Mouse (Mus musculus): ENCODE results near the gene Gm20777.
"Not testable (repeated sequence)": the region's sequence is repeated elsewhere in the genome, so short reads cannot be mapped to it uniquely, and the experiment has no call there.

Gene Gm20777

DNA sequence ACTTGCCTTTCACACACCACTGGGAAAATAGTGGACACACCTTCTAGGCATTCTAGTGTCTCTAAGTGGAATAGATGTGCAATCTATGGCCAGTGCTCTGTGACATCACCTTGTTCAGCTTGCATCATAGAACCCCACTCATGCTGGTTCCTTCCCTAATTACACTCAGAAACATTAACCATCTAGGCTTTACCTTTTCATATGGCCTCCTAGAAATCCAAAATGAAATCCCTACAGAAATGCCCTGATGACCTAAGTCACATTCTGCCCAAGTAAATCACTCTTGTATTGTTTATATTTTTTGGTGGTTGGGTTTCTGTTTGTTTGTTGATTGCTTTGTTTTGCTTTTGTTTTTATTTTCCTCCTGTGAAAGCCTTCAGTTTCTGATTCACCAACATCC lies at the start of gene Gm20777:
Gm20777 (minus strand) TSS at position 101 of the 400 bp plus-strand sequence.
- DNase-seq (ENCODE audit: low spot score in 2 of 2): not testable (repeated sequence)

DNA sequence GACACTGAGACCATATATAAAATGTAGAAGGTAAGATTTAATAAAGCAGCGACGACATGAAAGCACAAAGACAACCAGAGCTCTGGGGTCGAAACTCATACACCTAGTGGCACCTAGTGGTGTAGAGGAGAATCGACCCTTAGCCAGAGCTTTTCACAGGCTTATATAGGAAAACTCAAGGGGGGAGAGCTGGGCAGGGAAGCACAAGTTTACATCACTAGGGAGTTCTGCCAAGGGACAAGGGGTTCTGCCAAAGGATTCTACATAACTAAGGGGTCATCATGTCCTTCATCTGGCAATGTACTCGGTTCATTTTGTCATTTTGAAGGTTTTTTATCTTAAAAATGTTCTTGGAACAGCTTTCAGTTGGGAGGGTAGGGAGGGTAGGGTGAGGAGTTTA lies 42.7 kb downstream of the Gm20777 start:
- DNase-seq (ENCODE audit: low spot score in 2 of 2): peak; percentile 68 to 76

DNA sequence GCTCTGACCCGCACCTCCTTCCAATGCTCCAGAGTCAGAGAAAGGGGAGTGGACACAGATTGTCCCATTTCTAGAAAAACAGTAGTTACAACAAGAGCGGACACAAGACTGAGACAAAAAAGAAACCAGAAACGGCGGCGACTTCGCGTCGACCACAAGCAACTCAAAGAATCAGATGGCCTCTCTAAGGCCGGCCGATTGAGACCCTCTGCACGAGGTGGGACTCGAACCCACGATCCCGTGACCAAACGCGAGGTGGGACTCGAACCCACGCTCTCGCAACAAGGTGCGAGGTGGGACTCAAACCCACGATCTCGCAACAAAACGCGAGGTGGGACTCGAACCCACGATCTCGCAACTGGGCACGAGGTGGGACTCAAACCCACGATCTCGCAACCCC lies 43.5 kb downstream of the Gm20777 start:
- peak; percentile 14 to 55 for DNase-seq (ENCODE audit: low spot score in 2 of 2)

DNA sequence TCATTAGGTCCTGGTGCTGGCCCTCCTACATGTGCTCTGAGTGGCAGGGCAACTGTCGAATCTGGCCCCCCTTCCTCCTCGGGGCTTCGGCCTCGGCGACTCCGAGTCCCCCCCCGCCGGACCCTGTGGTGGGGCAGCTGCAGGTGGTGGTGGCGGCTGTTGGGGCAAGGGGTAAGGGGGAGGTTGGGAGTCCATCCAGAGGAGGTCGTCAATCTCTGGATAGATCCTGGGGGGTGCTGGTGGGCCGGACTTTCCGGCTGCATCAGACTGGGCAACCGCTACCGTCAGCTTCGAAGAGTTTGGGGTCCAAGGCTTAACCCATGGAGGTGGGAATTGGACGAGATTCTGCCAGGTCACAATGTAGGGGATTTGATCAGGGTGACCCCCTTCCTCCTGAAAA lies 44.0 kb downstream of the Gm20777 start:
- DNase-seq (ENCODE audit: low spot score in 2 of 2): peak; percentile 18 to 59

DNA sequence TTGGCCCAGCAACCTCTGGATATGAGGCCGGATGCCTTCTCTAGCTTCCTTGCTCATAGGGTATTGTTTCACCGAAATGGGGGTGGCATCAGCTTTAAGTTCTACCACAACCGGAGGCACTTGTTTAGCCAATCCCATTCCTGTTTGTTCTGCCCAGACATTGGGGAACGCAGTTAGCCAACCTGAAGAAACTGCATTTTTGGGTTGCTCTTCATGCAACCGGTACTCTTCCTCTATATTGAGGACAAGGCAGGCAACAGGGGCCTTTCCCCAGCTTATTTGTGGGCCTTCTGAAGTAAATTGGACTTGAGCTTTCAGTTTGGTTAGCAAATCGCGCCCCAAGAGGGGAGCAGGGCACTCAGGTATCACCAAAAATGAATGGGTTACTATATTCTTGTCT lies 45.6 kb downstream of the Gm20777 start:
- peak; percentile 15 to 50 for DNase-seq (ENCODE audit: low spot score in 2 of 2)
